Mouse (Mus musculus) hindbrain, embryonic 12.5 days (tissue): ENCODE measurements around the gene Klhl26. TPM values are rescaled to one million over a fixed set of nuclear protein-coding genes. Genes with fewer than 3 reads are reported as not detected.

Experiments
- ATAC-seq: fragments of 200-750 bp; cut with Nextera tagmentation; 2 replicates; pipeline ENCODE4 v1.8.0; 2017; ENCODE audit warnings: moderate TSS enrichment; ENCODE audit not compliant: low FRiP score
- H3K27ac ChIP-seq: fragments of 300-500 bp; sonication (generic); 2 replicates; pipeline ENCODE4 v1.5.1; 2016; ENCODE audit warnings: mild to moderate bottlenecking
- H3K27me3 ChIP-seq: fragments of 300-500 bp; sonication (generic); 2 replicates; pipeline ENCODE4 v1.6.1; 2016; ENCODE audit warnings: mild to moderate bottlenecking
- H3K36me3 ChIP-seq: fragments of 300-500 bp; sonication (generic); 2 replicates; pipeline ENCODE4 v1.6.1; 2016; ENCODE audit warnings: mild to moderate bottlenecking
- H3K4me1 ChIP-seq: fragments of 300-500 bp; sonication (generic); 2 replicates; pipeline ENCODE4 v1.6.1; 2016
- H3K4me2 ChIP-seq: fragments of 300-500 bp; sonication (generic); replicated peaks from 2 replicates; pipeline ENCODE4 v1.6.1; 2016; ENCODE audit warnings: mild to moderate bottlenecking
- H3K4me3 ChIP-seq: fragments of 300-500 bp; sonication (generic); 2 replicates; pipeline ENCODE4 v1.5.1; 2016; ENCODE audit warnings: mild to moderate bottlenecking
- H3K9ac ChIP-seq: fragments of 300-500 bp; sonication (generic); 2 replicates; pipeline ENCODE4 v1.6.1; 2016; ENCODE audit warnings: mild to moderate bottlenecking, moderate library complexity
- H3K9me3 ChIP-seq: fragments of 300-500 bp; sonication (generic); replicated peaks from 2 replicates; pipeline ENCODE4 v1.6.1; 2016; ENCODE audit warnings: mild to moderate bottlenecking
- WGBS: fragments of 180-500 bp; shearing (Covaris S2); methylation state at CpG from one replicate; pipeline ENCODE4 v1.1.7; 2016; 5-methylcytosine and 5-hydroxymethylcytosine counted together
- polyA plus RNA-seq: library from polyadenylated mRNA; unstranded; fragments of >200 nt; fragmentation: Nextera tagmentation; extraction: Ambion mirVana; gene quantifications from 2 replicates; pipeline ENCODE4 v1.2.1, GENCODE M21; 2016

Gene Klhl26
- polyA plus RNA-seq, 1 experiment from 2014 or later = 23.9 TPM

DNA sequence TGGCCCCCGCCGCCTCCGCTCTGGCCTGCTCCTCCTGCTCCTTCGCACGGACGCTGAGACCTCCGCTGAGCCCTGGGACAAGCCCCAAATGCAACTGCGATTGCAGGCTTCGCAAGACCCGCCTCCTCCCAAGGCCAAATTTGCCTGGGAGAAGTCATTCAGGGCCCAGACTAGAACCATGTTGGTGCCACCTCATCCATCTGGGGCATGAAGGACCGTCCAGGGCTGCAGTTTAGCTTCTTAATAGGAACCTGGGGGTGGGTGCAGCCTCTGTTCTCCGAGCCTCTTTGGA lies 18.9 kb upstream of the Klhl26 start:
- no peak overlapping the region for H3K27ac ChIP-seq
- H3K4me3 ChIP-seq = peak overlapping the region; percentile 12; the same call in 1 of the 2 replicates
- peak overlapping the region; percentile 5; the same call in 1 of the 2 replicates for H3K9ac ChIP-seq
- peaks cover 100% of the 10 kb centered on the region for H3K27me3 ChIP-seq
- no peak for ATAC-seq
- no peaks in the 10 kb centered on the region for H3K9me3 ChIP-seq
- H3K4me1 ChIP-seq = peaks cover 37% of the 10 kb centered on the region
- no peaks in the 10 kb centered on the region for H3K36me3 ChIP-seq
- peak overlapping the region; percentile 18 for H3K4me2 ChIP-seq
- WGBS = 5% methylated on average over 12 of the region's 12 CpGs

DNA sequence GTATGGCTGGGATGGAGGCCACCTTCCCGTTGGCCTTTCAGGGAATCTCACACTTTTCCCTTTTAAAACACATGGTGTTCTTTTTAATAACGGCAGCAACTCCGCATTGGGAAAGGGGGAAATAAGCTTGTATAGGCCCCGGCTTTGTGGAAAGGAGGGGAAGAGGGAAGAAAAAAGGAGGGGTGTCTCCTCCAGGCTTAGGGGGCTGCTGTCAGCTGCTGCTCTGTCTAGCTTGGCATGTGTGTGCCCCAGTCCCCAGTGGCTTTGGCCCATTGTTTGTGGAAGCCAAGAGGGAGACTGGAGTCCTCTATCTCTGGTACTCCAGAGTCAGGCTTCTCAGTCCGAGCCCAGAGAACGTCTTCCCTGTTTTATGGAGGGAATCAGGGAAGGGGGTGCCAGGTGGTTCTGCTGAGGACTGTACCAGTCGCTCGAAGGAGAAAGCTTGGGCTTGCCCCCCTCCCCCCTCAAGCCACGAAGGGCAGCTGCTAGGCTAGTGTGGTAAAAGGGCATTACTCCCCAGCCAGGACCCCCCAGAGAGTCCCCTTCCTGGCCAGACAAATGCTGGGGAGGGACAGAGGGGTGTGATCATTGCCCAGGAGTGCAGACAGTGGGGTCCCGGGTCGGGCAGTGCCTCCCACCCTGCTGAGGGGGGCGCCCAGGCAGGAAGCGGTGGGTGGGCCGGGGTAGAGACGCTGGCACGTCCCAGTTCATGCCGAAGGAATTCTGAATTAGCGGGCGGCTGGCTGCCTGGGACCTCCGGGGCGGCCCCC lies 18.4 kb upstream of the Klhl26 start:
- H3K4me2 ChIP-seq = peak overlapping the region; percentile 18
- H3K4me3 ChIP-seq = peak overlapping the region; percentile 12; the same call in 1 of the 2 replicates
- peaks cover 100% of the 10 kb centered on the region for H3K27me3 ChIP-seq
- peak; percentile 32; the same call in 1 of the 2 replicates for ATAC-seq
- H3K4me1 ChIP-seq = peaks cover 37% of the 10 kb centered on the region
- no peaks in the 10 kb centered on the region for H3K9me3 ChIP-seq
- H3K36me3 ChIP-seq = no peaks in the 10 kb centered on the region
- peak overlapping the region; percentile 5; the same call in 1 of the 2 replicates for H3K9ac ChIP-seq
- WGBS = 2% methylated on average over 21 of the region's 21 CpGs
- H3K27ac ChIP-seq = no peak overlapping the region

DNA sequence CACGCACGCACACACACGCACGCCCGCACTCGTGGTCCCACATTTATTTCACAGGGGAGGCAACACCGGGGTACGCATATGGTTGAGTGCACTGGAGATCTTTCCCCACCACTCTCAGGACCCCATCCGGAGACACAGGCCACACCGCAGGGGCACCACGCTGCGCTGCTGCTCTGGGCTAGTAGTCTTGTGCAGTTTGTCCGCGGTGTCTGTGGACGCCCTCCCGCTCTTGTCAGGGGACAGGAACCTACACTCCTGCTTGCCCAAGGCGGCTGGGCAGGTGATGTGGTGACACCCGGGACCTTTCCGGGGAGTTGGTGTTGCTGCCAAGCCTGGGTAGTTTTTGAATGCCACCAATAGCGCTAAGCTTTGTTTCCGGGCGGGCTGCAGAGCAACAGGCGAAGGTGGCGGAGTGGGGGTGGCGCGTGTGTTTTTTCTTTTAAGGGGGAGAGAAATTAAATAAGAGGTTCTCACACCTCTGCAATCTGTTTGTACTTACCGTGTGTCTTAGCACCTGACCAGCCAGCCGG lies 17.7 kb upstream of the Klhl26 start:
- peaks cover 41% of the 10 kb centered on the region for H3K4me1 ChIP-seq
- peak overlapping the region; percentile 63 for H3K4me2 ChIP-seq
- H3K36me3 ChIP-seq = no peaks in the 10 kb centered on the region
- H3K9me3 ChIP-seq = no peaks in the 10 kb centered on the region
- no peak for ATAC-seq
- peak overlapping the region; percentile 36 for H3K4me3 ChIP-seq
- H3K9ac ChIP-seq = no peak overlapping the region
- 3% methylated on average over 28 of the region's 28 CpGs for WGBS
- no peak overlapping the region for H3K27ac ChIP-seq
- peaks cover 100% of the 10 kb centered on the region for H3K27me3 ChIP-seq

DNA sequence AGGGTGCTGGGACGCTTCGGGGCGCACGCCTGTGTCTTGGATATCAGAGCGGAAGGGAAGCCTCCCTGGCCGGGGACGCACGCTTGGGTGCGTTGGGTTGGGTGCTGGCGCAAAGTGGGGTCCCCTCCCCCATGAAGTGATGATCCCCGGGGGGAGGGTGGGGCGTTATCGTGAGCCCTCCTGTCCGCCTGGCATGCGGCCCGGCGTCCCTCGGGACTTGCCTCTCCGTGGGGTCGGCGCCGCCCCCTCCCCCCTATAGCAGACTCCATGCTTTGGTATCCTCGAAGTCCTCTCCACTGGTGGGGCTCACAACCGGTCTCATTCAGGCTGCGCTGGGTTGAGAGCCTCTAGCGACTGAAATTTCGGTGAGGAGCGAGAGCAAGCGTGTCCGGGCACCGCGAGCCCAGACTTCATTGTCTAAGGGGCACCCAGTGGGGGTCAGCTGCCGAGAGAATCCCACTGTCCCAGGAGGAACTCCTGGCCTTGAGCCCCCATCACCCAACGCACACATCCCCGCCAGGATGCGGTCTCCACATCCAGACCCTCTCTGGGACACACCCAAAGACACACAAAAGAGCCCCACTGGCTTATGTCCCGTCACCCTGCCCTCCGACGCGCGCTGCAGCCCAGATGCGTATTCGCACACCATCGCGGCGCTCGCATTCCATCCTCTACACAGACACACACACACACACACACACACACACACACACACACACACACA lies 17.1 kb upstream of the Klhl26 start:
- H3K9ac ChIP-seq = no peak overlapping the region
- no peak for ATAC-seq
- WGBS = under 1% methylated on average over 47 of the region's 47 CpGs

DNA sequence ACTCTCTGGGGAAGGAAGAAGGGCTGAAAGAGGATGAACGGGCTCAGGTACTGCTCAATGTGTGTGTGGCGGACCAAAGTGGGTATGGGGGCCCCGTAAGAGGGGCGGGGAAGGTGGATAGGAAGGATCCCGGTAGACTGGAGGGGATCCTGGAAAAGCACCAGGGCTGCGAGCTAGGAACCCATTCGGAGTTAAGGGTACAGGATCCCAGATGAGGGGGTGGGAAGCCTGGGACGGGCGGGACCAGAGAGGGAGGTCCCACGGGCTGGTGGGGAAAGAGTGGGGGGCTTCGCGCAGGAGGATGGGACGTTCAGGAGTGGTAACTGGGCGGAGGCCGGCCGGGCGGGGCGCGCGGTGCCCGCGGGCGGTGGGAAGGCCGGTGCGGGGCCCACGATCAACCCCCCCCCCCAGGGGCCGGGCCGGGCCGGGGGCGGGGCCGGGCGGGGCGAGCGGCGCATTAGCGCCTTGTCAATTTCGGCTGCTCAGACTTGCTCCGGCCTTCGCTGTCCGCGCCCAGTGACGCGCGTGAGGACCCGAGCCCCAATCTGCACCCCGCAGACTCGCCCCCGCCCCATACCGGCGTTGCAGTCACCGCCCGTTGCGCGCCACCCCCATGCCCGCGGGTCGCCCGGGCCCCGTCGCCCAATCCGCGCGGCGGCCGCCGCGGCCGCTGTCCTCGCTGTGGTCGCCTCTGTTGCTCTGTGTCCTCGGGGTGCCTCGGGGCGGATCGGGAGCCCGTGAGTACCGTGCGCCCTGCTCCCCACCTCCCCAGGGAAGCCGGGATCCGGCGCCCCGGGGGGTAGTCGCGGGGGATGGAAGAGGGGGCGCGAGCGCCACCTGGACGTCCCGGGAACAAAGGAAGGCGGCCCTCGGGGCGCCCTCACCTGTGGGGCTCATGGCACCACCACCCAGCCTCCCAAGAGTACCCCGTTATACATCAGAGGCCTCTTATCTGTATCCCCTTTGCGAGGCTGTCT lies 16.2 kb upstream of the Klhl26 start, which contains the start of gene Crlf1:
Crlf1 (plus strand) TSS at position 495 of the 977 bp plus-strand sequence.
- Histone ChIP-seq H3K4me2 (peak within 1 kb of the TSS; percentile 63), H3K4me3 (peak within 1 kb of the TSS; percentile 36), H3K27ac (no peak within 1 kb of the TSS), H3K9ac (peak within 1 kb of the TSS; percentile 54), H3K4me1 (peaks cover 56% of the 10 kb centered on the region), H3K27me3 (peaks cover 100% of the 10 kb centered on the region), H3K9me3 (no peaks in the 10 kb centered on the region), H3K36me3 (no peaks in the 10 kb centered on the region)
- WGBS = under 1% methylated on average over 60 of the region's 93 CpGs
- ATAC-seq = no peak

More for the DNA sequence above, 17.1 kb upstream of the Klhl26 start:
- H3K36me3 ChIP-seq = no peaks in the 10 kb centered on the region
- peak overlapping the region; percentile 36 for H3K4me3 ChIP-seq
- H3K4me1 ChIP-seq = peaks cover 47% of the 10 kb centered on the region
- H3K27me3 ChIP-seq = peaks cover 100% of the 10 kb centered on the region
- peak overlapping the region; percentile 63 for H3K4me2 ChIP-seq
- H3K9me3 ChIP-seq = no peaks in the 10 kb centered on the region
- H3K27ac ChIP-seq = no peak overlapping the region

DNA sequence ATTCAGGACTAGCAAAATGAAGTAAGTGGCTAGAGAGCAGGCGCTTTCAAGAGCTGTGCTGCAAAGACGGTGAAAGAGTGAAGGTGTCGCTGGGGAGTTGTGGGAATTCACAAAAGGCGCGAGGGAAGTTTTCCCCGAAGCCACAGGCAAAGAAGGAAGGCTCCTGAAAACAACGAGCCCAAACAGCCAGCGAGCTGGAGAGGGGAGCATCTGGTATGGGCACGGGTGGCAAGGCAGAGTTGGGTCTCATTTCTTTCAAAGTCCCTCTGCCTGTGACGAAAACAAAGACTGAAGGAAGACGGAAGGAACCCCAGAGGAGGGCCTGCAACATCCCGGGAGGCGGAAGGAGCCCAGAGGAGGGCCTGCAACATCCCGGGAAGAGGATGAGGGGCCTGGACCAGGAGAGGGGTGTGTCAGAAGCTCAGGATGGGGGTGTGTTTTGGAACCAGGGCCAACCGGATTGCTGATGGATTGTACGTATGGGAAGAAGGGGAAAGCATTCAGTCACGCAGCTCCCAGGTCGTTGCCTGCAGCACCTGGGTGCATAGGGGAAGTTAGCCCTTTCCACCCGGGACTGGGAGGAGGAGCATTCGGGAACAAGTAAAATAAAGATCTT lies 14.2 kb upstream of the Klhl26 start:
- ATAC-seq = no peak
- Histone ChIP-seq H3K9ac (no peak overlapping the region), H3K27me3 (peaks cover 100% of the 10 kb centered on the region), H3K27ac (no peak overlapping the region), H3K36me3 (no peaks in the 10 kb centered on the region), H3K4me1 (peaks cover 70% of the 10 kb centered on the region), H3K4me3 (0 out of 2 replicates have a peak overlapping the region, but pooled peaks have one; percentile 1), H3K4me2 (no peak overlapping the region), H3K9me3 (no peaks in the 10 kb centered on the region)
- 1% methylated on average over 20 of the region's 20 CpGs for whole genome bisulfite sequencing

DNA sequence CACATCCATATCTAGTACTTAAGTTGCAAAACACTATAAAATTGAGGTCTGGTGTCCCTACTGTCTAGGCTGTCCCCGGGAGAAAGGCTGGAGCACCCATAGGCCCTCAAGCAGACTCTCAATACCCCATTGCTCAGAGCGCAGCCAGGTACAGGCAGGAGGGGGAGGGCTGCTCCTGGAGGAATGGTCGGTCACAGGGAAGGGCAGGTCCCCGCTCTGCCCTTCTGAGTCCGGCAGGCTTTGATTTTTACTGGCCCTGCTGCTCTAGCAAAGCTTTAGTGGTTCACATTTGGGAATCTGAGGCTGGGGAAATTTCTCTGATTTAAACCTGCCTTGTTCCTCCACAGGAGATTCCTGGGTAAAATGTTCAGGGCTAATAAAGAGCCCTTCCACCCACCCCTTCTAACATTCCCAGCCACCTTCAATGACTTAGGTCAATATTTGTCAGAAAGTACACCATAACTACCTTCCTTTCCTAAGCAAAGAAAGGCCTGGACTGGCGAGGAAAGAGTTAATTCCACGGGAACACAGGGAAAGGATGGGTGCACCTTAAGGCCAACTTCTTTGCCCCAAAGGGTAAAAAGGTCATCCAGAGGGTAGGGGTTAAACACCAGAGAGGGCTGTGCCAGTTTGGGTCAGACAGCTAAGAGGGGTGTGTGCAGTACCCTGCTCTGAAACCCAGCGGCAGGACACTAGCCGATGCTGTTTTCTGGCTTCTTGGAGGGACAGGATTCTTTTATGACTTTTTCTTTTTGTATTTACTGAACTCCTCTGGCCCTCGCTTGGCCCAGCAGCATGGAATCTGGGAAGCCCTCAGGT lies 13.5 kb upstream of the Klhl26 start:
- Histone ChIP-seq H3K27me3 (peaks cover 100% of the 10 kb centered on the region), H3K27ac (no peak overlapping the region), H3K36me3 (no peaks in the 10 kb centered on the region), H3K4me3 (0 out of 2 replicates have a peak overlapping the region, but pooled peaks have one; percentile 20), H3K9ac (no peak overlapping the region), H3K4me2 (no peak overlapping the region), H3K4me1 (peaks cover 64% of the 10 kb centered on the region), H3K9me3 (no peaks in the 10 kb centered on the region)
- 7% methylated on average over 10 of the region's 10 CpGs for WGBS
- ATAC-seq = no peak

DNA sequence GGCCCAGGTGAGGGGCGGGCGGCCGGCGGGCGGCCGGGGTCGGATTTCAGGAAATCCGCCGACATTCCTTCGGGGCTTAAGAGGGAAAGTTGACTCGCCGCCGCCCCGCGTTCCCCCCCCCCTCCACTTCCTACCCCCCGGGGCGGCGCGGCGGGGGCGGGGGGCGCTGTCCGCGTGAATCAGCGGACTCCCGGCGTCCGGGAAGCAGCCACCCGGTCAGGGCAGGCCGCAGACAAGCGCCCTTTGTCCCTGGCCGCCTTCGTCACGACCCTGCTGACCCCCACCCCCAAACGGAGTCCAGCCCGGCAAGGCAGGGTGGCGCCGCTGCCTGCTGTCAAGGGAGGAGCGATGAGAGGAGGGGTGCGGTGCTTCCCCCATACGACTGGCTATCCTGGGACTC lies 12.8 kb upstream of the Klhl26 start:
- Histone ChIP-seq H3K36me3 (no peaks in the 10 kb centered on the region), H3K27me3 (peaks cover 100% of the 10 kb centered on the region), H3K4me2 (peak overlapping the region; percentile 39), H3K9me3 (no peaks in the 10 kb centered on the region), H3K4me1 (peaks cover 57% of the 10 kb centered on the region), H3K27ac (no peak overlapping the region), H3K4me3 (peak overlapping the region; percentile 20), H3K9ac (0 out of 2 replicates have a peak overlapping the region, but pooled peaks have one; percentile 2)
- ATAC-seq = no peak
- WGBS = 1% methylated on average over 37 of the region's 41 CpGs

DNA sequence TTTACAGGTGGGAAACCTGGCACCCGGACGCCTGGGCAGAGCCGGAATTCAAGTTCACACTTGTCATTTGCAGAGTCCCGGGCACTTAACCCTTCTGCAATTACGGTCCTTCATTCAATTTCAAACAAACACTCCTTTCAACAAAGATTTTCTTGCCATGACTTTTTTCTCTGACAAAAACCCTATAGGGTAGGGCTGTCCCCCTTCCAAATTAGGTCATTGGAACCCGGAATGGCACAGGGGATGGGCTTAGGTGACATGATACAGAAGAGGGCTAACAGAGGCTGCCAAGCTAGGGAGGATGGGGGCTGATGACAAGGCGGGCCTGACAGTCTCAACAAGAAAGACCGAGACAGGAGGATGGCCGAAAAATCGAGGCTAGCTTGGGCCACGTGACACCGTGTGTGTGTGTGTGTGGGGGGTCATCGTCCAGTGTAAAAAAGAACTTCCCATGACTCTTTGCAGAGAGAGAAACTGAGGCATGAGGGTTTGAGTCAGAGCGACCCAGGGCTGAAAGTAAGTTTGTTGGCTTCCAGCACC lies 12.2 kb upstream of the Klhl26 start:
- H3K27me3 ChIP-seq = peaks cover 100% of the 10 kb centered on the region
- peak overlapping the region; percentile 70 for H3K4me2 ChIP-seq
- no peaks in the 10 kb centered on the region for H3K36me3 ChIP-seq
- H3K9ac ChIP-seq = no peak overlapping the region
- no peak for ATAC-seq
- no peak overlapping the region for H3K27ac ChIP-seq
- 3% methylated on average over 14 of the region's 14 CpGs for WGBS
- peak overlapping the region; percentile 20; the same call in 1 of the 2 replicates for H3K4me3 ChIP-seq
- no peaks in the 10 kb centered on the region for H3K9me3 ChIP-seq
- H3K4me1 ChIP-seq = peaks cover 52% of the 10 kb centered on the region

DNA sequence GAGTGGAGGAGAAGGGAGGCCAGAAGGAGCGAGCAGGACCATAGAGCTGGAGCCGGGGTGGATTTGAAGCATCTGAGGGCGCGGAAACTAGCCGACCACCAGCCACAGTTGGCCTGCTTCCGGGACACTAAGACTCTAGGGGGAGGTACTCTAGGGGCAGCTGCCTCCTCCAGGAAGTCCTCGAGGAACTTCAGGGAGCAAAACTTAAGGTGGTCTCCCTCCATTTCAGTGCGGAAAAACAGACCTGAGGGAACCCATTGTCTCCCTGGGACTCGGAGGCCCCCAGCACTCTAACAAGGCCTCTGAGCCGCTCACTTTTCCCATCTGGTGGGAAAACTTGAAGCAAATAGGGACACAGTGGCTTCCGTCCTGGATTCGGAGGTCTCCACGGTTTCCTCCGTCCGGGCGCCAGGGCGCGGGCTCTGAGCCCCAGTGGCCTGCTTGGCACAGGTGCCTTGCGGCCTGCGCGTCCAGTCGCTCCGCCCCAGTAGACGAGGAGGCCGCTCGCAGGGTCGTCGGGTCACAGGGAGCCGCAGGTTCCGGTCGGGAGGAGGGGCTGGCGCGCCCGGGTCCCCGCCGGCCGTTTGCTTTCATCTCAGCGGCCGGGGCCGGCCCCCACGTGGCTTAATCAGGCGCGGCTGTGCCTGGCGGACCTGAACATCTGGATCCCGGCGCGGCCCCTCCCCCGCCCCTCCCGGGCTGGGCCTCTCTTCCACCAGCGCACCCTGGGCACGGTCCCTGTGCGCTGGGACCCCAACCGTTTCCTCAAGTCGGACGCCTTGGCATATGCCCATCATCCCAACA lies 11.4 kb upstream of the Klhl26 start:
- peak overlapping the region; percentile 25 for H3K4me3 ChIP-seq
- H3K27ac ChIP-seq = no peak overlapping the region
- peaks cover 100% of the 10 kb centered on the region for H3K27me3 ChIP-seq
- peak overlapping the region; percentile 70 for H3K4me2 ChIP-seq
- H3K36me3 ChIP-seq = no peaks in the 10 kb centered on the region
- 0 out of 2 replicates have a peak overlapping the region, but pooled peaks have one; percentile 39 for H3K9ac ChIP-seq
- ATAC-seq = no peak
- WGBS = 1% methylated on average over 55 of the region's 55 CpGs
- H3K9me3 ChIP-seq = no peaks in the 10 kb centered on the region
- H3K4me1 ChIP-seq = peaks cover 44% of the 10 kb centered on the region
